Mouse (Mus musculus) cerebellum, adult 2 months (tissue): ENCODE data around the gene Zfp92. TPM values are rescaled to one million over a fixed set of nuclear protein-coding genes. Genes with fewer than 3 reads are reported as not detected.
"Not testable (repeated sequence)": the region's sequence is repeated elsewhere in the genome, so short reads cannot be mapped to it uniquely, and the experiment has no call there.

Experiments
- DNase-seq, 2 experiments: peaks; one replicate each; pipeline ENCODE4 v3.0.0; 2021
- H3K27ac ChIP-seq: fragments of 200-500 bp; 2 replicates; pipeline ENCODE4 v1.5.1; 2012; ENCODE audit warnings: low read length, control low read depth, inconsistent platforms; ENCODE audit not compliant: insufficient read depth
- H3K27me3 ChIP-seq: fragments of 200-500 bp; 2 replicates; pipeline ENCODE4 v1.6.1; 2012; ENCODE audit warnings: inconsistent platforms, mild to moderate bottlenecking, low read length, moderate library complexity; ENCODE audit not compliant: control insufficient read depth, insufficient read depth
- H3K4me1 ChIP-seq: fragments of 200-500 bp; 2 replicates; pipeline ENCODE4 v1.6.1; 2011; ENCODE audit warnings: low read length; ENCODE audit not compliant: control insufficient read depth, insufficient read depth
- H3K4me3 ChIP-seq: fragments of 200-500 bp; replicated peaks from 2 replicates; pipeline ENCODE3; 2011; ENCODE audit warnings: mild to moderate bottlenecking, low read depth, low read length, control low read depth; ENCODE audit not compliant: insufficient read depth
- CTCF ChIP-seq: fragments of 200-500 bp; IDR thresholded peaks from 2 replicates; pipeline ENCODE4 v1.5.1; 2011; ENCODE audit warnings: low read depth, mild to moderate bottlenecking, control low read depth, low read length, moderate library complexity, borderline replicate concordance; ENCODE audit not compliant: insufficient read depth
- POLR2A ChIP-seq: fragments of 200-500 bp; IDR thresholded peaks from 2 replicates; pipeline ENCODE4 v1.6.1; 2011; ENCODE audit warnings: low read length, control low read depth, borderline replicate concordance; ENCODE audit not compliant: insufficient read depth
- WGBS: fragments of 180-500 bp; shearing (Covaris S2); methylation state at CpG from one replicate; pipeline ENCODE4 v1.1.7; 2018; 5-methylcytosine and 5-hydroxymethylcytosine counted together
- polyA plus RNA-seq: library from polyadenylated mRNA; depleted of rRNA; stranded (reverse); fragments of >200 nt; gene quantifications from 2 replicates; pipeline ENCODE4 v1.2.3, GENCODE M21; 2012; rRNA removed

The Zfp92 gene
- polyA plus RNA-seq: 0.55 and 0.61 TPM in 2 replicates

DNA sequence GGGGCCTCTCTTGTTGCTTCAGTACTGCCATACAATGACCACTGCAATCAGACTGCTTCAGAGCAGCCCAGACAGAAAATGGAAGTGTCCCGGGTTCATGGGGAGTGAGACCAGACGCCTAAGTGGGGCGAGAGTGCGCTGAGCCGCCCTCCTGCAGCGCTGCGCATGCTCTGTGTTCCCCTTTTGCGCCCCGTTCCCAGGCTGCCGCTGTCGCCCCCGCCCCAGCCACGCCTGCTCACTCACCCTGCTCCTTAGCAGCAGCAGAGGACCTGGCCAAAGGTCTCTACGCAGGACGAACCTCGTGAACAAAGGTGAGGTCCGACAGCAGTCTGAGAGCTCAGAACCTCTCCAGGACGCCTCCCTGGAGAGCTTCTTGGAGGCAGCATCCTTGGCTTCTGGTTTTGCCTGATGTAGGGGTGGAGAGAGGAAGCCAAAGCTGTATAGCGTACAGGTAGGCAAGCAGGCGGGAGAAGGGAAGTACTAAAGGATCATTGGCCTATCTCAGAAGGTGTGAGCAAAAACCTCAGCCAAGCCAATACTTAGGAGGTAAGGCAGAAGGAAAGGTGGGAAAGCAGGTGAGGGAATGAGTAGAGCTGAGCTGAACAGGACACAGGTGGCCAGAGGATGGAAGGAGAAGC lies at the start of gene Zfp92:
Gene Zfp92 (plus strand): TSS at position 217 of the 638 bp plus-strand sequence.
- WGBS: 11% methylated on average over 18 of the region's 20 CpGs
- Histone ChIP-seq H3K4me3 (peak within 1 kb of the TSS; percentile 1), H3K27ac (no peak within 1 kb of the TSS), H3K4me1 (no peaks in the 10 kb centered on the region), H3K27me3 (no peaks in the 10 kb centered on the region)
- DNase-seq: no peak
- TF ChIP-seq POLR2A: no peak
- no peak for TF ChIP-seq CTCF

DNA sequence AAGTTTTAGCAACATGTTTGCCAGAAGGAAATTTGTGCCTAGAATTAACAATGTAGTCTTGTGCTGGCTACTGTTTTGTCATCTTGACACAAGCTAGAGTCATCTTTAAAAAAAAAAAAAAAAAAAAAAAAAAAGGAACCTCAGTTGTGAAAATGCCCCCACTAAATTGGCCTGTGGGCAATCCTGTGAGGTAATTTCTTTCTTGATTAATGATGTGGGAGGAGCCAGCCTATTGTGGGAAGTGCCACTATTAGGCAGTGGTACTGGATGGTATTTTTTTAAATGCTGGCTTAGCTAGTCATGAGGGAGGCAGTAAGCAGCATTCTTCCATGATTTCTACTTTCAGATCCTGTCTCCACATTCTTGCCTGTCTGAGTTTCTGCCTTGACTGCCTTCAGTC lies 47.6 kb upstream of the Zfp92 start:
- TF ChIP-seq POLR2A (no peak), CTCF (no peak)
- no peak overlapping the region for H3K27ac ChIP-seq
- no peaks in the 10 kb centered on the region for H3K4me1 ChIP-seq
- no peaks in the 10 kb centered on the region for H3K27me3 ChIP-seq
- DNase-seq: no peak
- H3K4me3 ChIP-seq: no peak overlapping the region

DNA sequence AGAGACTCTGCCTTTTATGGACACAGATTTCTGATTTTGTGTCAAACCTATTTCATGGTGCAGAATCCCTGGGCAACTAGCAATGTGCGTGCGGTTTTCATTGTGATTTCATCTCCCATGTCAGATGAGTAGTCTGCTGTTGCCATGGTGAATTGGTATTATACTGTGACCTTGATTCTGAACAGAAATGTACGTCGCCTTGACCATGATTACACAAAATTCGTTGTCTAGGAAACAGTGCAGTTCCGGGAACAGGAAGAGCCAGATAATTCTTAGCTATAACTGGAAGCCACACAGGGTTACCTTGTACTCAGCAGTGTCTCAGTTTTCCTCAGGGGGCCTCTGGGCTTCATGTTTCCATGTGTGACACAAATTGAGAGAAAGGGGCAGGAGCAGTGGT lies 26.5 kb upstream of the Zfp92 start:
- no peak for DNase-seq
- Histone ChIP-seq H3K4me3 (no peak overlapping the region), H3K4me1 (no peaks in the 10 kb centered on the region), H3K27ac (no peak overlapping the region), H3K27me3 (no peaks in the 10 kb centered on the region)
- TF ChIP-seq CTCF (no peak), POLR2A (no peak)
- 18% methylated on average over 6 of the region's 6 CpGs for WGBS

DNA sequence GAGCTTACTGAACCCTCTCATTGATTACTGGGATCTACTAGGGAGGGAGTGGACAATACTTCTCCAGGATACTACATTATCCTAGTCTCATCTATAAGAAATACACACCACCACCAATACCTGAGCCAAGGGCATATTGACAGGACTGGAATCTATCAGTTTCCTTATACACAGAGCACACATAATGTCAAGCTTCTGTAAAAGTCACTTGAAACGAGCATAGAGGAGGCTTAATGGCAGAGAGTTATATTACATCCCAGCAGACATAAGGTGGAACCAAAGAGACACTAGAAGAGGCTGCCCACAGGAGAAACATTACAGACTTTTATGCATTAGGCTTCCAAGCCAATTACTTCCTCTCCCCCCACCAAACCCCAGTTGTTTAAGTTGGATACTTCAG lies 26.0 kb upstream of the Zfp92 start:
- Histone ChIP-seq H3K4me1 (no peaks in the 10 kb centered on the region), H3K27me3 (no peaks in the 10 kb centered on the region), H3K27ac (no peak overlapping the region), H3K4me3 (no peak overlapping the region)
- TF ChIP-seq CTCF: no peak
- TF ChIP-seq POLR2A: no peak
- WGBS: 53% methylated on average over 1 of the region's 1 CpGs
- DNase-seq: no peak

DNA sequence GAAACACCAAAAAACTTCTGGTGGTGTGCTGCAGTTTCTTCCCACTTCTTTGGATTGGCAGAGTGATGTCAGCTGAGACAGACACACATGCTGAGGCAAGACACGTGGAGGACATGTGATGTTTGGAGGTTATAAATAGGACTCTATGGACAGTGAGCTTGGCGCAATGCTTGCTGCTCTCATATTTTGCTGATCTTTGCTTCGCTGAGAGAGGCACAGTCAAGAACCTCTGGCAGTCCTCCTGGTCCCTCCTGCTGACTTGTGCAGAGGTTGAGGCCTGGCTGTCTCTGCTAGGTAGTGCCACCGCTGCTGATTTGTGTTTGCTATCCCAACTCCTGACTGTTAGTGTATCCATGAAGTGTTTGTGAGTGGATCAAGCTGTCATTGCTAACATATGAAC lies 19.4 kb upstream of the Zfp92 start:
- TF ChIP-seq CTCF: no peak
- TF ChIP-seq POLR2A: no peak
- DNase-seq: no peak
- WGBS: 81% methylated on average over 4 of the region's 4 CpGs
- Histone ChIP-seq H3K27ac (no peak overlapping the region), H3K4me1 (no peaks in the 10 kb centered on the region), H3K27me3 (no peaks in the 10 kb centered on the region), H3K4me3 (no peak overlapping the region)

DNA sequence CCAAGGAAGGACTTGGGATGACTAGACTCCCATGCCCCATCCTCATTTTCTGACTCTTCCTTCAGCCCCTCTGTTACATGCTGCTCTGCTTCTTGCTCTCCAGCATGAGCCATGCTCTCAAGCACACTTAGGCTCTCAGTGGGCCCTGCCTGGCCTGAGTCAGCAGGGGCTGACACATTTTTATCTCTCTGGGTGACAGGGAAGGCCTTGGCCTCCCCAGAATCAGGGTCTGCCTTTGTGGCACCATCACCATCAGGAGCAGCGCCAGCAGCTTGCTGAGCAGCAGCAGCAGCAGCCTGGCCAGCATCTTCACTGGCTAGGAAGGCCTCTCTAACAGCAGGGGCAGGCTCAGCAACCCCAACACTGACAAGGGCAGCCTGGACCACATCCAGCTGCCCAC lies 14.4 kb upstream of the Zfp92 start:
- Histone ChIP-seq H3K27me3 (no peaks in the 10 kb centered on the region), H3K4me1 (no peaks in the 10 kb centered on the region), H3K4me3 (no peak overlapping the region), H3K27ac (no peak overlapping the region)
- TF ChIP-seq POLR2A: no peak
- TF ChIP-seq CTCF: no peak
- 38% methylated on average over 1 of the region's 1 CpGs for WGBS
- no peak for DNase-seq

DNA sequence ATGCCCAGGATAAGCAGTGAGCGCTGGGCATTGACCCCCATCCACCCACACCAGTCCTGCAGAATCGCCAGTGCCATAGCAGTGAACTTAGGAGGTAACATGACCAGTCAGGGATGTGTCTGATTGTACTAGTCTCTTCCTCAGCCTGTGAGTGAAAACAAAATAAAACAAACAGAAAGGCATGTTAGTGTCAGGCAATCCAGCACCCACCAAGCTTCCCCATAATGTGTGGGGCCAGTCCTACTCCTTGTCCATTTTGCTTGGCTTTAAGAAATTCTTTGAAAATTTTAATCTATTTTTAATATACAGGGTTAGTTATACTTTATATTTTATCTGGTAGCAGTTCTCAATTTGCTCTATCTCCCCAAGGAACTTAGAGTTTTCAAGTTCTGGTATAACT lies 12.3 kb upstream of the Zfp92 start, which contains the start of gene Gm18336:
Gene Gm18336 (minus strand): TSS at position 101 of the 400 bp plus-strand sequence.
- DNase-seq, H3K27me3 ChIP-seq, H3K27ac ChIP-seq, H3K4me3 ChIP-seq, H3K4me1 ChIP-seq: not testable (repeated sequence)
- 77% methylated on average over 2 of the region's 2 CpGs for WGBS

DNA sequence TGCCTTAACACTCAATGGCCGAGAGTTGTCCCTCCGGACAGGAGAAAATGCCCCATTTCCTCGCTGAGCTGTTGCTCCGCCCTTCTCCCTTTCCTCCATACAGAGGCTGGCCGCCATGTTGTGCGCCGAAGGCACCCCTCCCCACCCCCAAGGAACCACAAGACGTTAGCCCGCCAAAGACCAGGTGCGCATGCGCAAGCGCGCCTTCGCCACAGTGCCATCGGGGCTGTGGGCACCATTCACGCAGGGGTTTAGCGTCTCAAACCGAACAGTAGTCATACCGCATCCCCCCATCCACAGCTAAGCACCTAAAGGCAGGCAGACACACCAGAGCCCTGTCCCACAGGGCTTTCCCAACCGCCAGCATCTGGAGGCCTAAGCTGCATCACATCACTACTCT lies 9.9 kb upstream of the Zfp92 start:
- H3K4me1 ChIP-seq: no peaks in the 10 kb centered on the region
- no peak for DNase-seq
- TF ChIP-seq CTCF: no peak
- no peak for TF ChIP-seq POLR2A
- H3K4me3 ChIP-seq: no peak overlapping the region
- 91% methylated on average over 20 of the region's 20 CpGs for WGBS
- no peaks in the 10 kb centered on the region for H3K27me3 ChIP-seq
- H3K27ac ChIP-seq: no peak overlapping the region

DNA sequence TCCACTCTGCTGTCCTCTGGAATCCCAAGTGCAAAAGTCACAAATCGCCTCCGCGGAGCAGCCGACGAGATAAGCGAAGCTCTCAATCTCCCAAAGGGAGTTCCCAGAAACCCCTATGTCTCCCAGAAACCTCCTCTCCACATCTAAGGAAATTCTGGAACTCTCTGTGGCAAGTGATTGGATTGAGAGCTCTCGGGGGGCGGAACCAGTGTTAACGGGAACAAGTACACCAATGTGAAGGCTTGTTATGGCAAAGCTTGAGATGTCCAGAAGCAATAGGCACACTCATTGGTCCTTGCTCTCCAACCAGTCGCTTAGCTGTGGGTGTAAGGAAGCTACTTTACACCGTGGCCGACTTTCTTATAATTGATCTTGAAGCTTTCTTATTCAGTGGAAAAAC lies 9.3 kb upstream of the Zfp92 start:
- Histone ChIP-seq H3K27me3 (no peaks in the 10 kb centered on the region), H3K4me1 (no peaks in the 10 kb centered on the region), H3K4me3 (no peak overlapping the region), H3K27ac (no peak overlapping the region)
- TF ChIP-seq POLR2A (no peak), CTCF (no peak)
- 96% methylated on average over 12 of the region's 12 CpGs for WGBS
- no peak for DNase-seq
